Mouse (Mus musculus) hindbrain, embryonic 14.5 days (tissue): ENCODE data around the gene Gm37596. TPM values are rescaled to one million over a fixed set of nuclear protein-coding genes. Genes with fewer than 3 reads are reported as not detected.
"Not testable (repeated sequence)": the region's sequence is repeated elsewhere in the genome, so short reads cannot be mapped to it uniquely, and the experiment has no call there.

Experiments used
- ATAC-seq: fragments of 200-750 bp; cut with Nextera tagmentation; 2 replicates; pipeline ENCODE4 v1.8.0; 2017; ENCODE audit warnings: moderate number of reproducible peaks, mild to moderate bottlenecking, moderate TSS enrichment, moderate library complexity; ENCODE audit not compliant: low FRiP score
- DNase-seq: peaks from one replicate; pipeline ENCODE4 v3.0.0-alpha.2; 2015; ENCODE audit warnings: low spot score
- H3K27ac ChIP-seq: fragments of 300-500 bp; sonication (generic); 2 replicates; pipeline ENCODE4 v1.5.1; 2014; ENCODE audit warnings: mild to moderate bottlenecking, moderate library complexity
- H3K27me3 ChIP-seq: fragments of 300-500 bp; sonication (generic); 2 replicates; pipeline ENCODE4 v1.6.1; 2014; ENCODE audit warnings: mild to moderate bottlenecking, low read length, mixed read lengths; ENCODE audit not compliant: control insufficient read depth, insufficient read depth
- H3K36me3 ChIP-seq: fragments of 300-500 bp; sonication (generic); replicated peaks from 2 replicates; pipeline ENCODE4 v1.6.1; 2014; ENCODE audit not compliant: control insufficient read depth, insufficient read depth
- H3K4me1 ChIP-seq: fragments of 300-500 bp; sonication (generic); replicated peaks from 2 replicates; pipeline ENCODE4 v1.6.1; 2014; ENCODE audit warnings: antibody characterized with exemption, low read length, mixed read lengths; ENCODE audit not compliant: control insufficient read depth, insufficient read depth
- H3K4me2 ChIP-seq: fragments of 300-500 bp; sonication (generic); replicated peaks from 2 replicates; pipeline ENCODE4 v1.6.1; 2014; ENCODE audit warnings: mild to moderate bottlenecking, moderate library complexity
- H3K4me3 ChIP-seq: fragments of 300-500 bp; sonication (generic); replicated peaks from 2 replicates; pipeline ENCODE4 v1.5.1; 2014; ENCODE audit warnings: mild to moderate bottlenecking, low read length
- H3K9ac ChIP-seq: fragments of 300-500 bp; sonication (generic); 2 replicates; pipeline ENCODE4 v1.6.1; 2014
- H3K9me3 ChIP-seq: fragments of 300-500 bp; sonication (generic); 2 replicates; pipeline ENCODE4 v1.6.1; 2016; ENCODE audit warnings: low read length; ENCODE audit not compliant: control insufficient read depth
- WGBS: fragments of 180-500 bp; shearing (Covaris S2); extraction: QIAGEN DNeasy Blood & Tissue Kit; methylation state at CpG from one replicate; pipeline ENCODE4 v1.1.7; 2014; 5-methylcytosine and 5-hydroxymethylcytosine counted together
- polyA plus RNA-seq: library from polyadenylated mRNA; unstranded; fragments of >200 nt; fragmentation: Nextera tagmentation; extraction: Ambion mirVana; gene quantifications from 2 replicates; pipeline ENCODE4 v1.2.1, GENCODE M21; 2014

Gm37596 gene
- polyA plus RNA-seq = not detected in 2 replicates

DNA sequence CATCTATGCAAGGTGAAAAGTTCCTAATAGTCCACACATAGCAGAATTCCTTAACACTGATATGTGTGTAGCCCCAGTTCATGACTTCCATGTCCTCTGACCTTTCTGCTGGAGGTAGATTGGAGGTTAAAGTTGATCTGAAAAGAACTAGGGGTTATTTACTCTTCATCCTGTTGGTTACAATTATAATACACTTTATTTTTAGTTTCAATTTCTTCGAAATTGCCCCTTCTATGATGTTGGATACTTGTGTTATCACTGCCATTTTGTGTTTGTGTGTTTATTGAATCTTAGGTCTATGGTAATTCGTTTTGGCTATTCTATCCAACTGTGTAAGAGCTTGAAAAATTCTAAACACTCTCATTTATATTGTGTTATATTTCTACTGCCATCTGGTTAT is at the start of gene Gm37596:
Gm37596 (minus strand) TSS at position 101 of the 400 bp plus-strand sequence.
- not testable (repeated sequence) for H3K36me3 ChIP-seq, H3K27me3 ChIP-seq, DNase-seq, H3K4me3 ChIP-seq, H3K9me3 ChIP-seq, H3K9ac ChIP-seq, ATAC-seq, H3K27ac ChIP-seq, H3K4me2 ChIP-seq, H3K4me1 ChIP-seq
- 79% methylated on average over 1 of the region's 2 CpGs for WGBS

DNA sequence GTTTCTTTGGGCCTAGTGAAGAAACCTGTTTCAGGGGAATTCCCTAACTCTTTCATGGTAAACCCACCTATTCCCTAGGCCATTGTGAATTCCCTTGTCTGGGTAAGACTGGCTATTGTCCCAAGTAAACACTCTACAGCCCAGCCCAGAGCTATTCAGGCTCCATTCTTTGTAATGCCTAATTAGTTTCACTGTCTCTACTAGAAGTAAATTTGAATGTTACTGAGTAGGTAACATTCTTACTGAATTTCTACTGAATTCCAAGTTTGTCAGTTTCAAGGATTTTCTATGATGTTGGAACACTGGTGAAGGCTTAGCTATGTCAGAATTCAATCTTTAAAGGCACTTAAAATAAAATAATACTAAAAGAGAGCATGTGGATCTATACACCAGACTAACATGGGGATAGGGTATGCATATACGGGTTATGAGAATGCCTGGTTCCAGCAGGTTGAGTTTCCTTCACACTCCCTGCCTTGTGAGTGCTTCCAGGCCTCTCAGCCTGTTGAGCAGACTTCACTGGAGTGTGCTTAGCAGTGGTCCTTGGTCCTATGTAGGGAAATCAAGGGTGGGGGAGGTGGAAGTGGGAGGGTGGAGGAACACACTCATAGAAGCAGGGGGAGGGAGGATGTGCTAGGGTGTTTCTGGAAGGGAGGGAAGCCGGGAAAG is 16.2 kb upstream of the Gm37596 start:
- not testable (repeated sequence) for H3K27me3 ChIP-seq, H3K27ac ChIP-seq, H3K9me3 ChIP-seq, ATAC-seq, H3K4me2 ChIP-seq, H3K36me3 ChIP-seq, H3K4me3 ChIP-seq, H3K4me1 ChIP-seq, H3K9ac ChIP-seq, DNase-seq
- WGBS = 96% methylated on average over 2 of the region's 2 CpGs

- ATAC-seq, H3K4me2 ChIP-seq: not testable (repeated sequence)
These were observed 16.7 kb downstream of the Gm37596 start, which contains the start of gene Tdpoz1 for GRCm38 (mm10) chr3:93676210-93676609. Tdpoz1 (minus strand) TSS chr3:93676310.

DNA sequence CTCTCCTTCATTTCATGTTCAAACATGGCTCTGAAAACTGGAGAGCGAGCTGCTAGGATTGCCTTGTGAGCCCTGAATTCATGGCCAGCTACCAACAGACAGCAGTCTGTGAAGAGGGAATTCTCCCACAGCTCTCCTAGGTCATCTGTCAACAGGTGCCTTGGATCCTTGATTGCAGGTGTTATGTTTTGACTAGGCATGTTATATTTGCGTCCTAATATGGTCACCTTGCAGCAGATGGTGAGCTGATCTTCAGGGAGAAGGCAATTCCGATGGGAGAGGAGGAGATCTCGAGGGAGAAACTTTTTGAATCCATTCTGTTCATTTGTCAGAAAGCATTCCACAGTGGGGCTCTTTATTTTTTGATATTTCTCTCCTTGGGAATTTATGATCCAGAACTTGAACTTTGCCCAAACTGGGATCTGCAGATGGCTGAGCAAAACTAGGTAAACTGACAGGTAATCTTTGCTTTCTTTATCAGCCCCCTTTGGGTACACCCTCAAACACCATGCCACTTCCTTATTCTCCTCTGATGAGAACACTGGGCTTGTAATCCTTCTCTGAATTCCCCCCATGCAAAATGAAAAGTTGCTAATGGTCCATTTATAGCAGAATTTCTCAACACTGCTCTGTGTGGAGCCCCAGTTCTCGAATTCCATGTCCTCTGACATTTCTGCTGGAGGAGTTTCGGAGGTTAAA is 21.9 kb downstream of the Gm37596 start:
- not testable (repeated sequence) for H3K9me3 ChIP-seq, H3K36me3 ChIP-seq, H3K9ac ChIP-seq, H3K4me2 ChIP-seq, H3K27ac ChIP-seq, ATAC-seq, H3K4me1 ChIP-seq, DNase-seq, H3K27me3 ChIP-seq, H3K4me3 ChIP-seq
- WGBS = 89% methylated on average over 5 of the region's 6 CpGs

More at GRCm38 (mm10) chr3:93676210-93676609, 16.7 kb downstream of the Gm37596 start, which contains the start of gene Tdpoz1:
- not testable (repeated sequence) for H3K27me3 ChIP-seq, H3K27ac ChIP-seq, H3K9ac ChIP-seq, H3K9me3 ChIP-seq, H3K4me3 ChIP-seq, H3K4me1 ChIP-seq, DNase-seq, H3K36me3 ChIP-seq
- WGBS = 98% methylated on average over 2 of the region's 4 CpGs

DNA sequence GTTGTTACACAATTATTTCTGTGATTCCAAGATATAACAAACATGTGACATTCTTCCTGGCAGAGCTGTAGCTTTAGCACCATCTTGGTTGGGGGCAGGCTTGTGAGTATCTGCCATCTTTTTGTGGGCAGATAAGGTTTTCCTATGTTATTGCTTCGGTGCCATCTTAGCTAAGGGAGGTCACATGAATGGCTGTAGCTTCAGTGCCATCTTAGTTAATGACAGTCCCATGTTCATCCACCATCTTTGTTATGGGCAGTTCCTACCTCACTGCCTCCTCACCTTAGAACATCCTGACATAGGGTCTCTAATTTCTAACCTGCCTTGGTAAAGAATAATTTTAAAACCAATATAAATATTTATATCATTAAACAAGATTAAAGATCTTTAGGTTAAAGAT is 38.6 kb downstream of the Gm37596 start:
- no peak overlapping the region for H3K4me3 ChIP-seq
- no peaks in the 10 kb centered on the region for H3K4me1 ChIP-seq
- ATAC-seq (no peak), DNase-seq (no peak)
- no peaks in the 10 kb centered on the region for H3K9me3 ChIP-seq
- WGBS = 95% methylated on average over 1 of the region's 1 CpGs
- H3K36me3 ChIP-seq = no peaks in the 10 kb centered on the region
- H3K9ac ChIP-seq = no peak overlapping the region
- no peak overlapping the region for H3K27ac ChIP-seq
- no peak overlapping the region for H3K4me2 ChIP-seq
- H3K27me3 ChIP-seq = no peaks in the 10 kb centered on the region

DNA sequence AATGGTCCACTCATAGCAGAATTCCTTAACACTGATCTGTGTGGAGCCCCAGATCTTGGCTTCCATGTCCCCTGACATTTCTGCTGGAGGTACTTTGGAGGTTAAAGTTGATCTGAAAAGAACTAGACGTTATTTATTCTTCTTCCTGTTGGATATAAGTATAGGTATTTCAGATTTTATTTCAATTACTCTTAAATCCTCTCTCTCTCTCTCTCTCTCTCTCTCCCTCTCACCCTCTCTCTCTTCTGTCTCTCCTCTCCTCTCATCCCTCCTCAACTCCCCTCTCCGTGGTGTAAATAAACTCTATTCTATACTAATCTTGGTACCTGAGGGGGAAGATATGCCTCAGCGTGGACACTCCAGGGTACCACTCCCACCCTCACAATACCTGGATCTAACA is 40.3 kb downstream of the Gm37596 start, which contains the start of gene Tdpoz2:
Tdpoz2 (minus strand) TSS at position 101 of the 400 bp plus-strand sequence.
- Histone ChIP-seq H3K9me3 (no peaks in the 10 kb centered on the region), H3K4me2 (no peak within 1 kb of the TSS), H3K4me1 (no peaks in the 10 kb centered on the region), H3K4me3 (no peak within 1 kb of the TSS), H3K9ac (no peak within 1 kb of the TSS), H3K27ac (no peak within 1 kb of the TSS), H3K27me3 (no peaks in the 10 kb centered on the region), H3K36me3 (no peaks in the 10 kb centered on the region)
- 88% methylated on average over 3 of the region's 3 CpGs for whole genome bisulfite sequencing
- DNase-seq = no peak
- ATAC-seq = no peak

Other genes starting within 250 kb of the Gm37596 start
- not detected in 2 replicates for gene Tchhl1, start 224.3 kb downstream of the Gm37596 start, polyA plus RNA-seq
- 185 and 218 TPM in 2 replicates for gene S100a11, start 172.6 kb downstream of the Gm37596 start, polyA plus RNA-seq
- 172 and 201 TPM in 2 replicates for gene S100a10, start 138.0 kb downstream of the Gm37596 start, polyA plus RNA-seq
- gene Tdpoz2, start 40.4 kb downstream of the Gm37596 start, polyA plus RNA-seq = not detected in 2 replicates
- not detected in 2 replicates for gene Tdpoz1, start 16.8 kb downstream of the Gm37596 start, polyA plus RNA-seq
- not detected in 2 replicates for gene Gm5773, start 79.9 kb upstream of the Gm37596 start, polyA plus RNA-seq
- not detected in 2 replicates for gene Tdpoz4, start 103.3 kb upstream of the Gm37596 start, polyA plus RNA-seq
- gene Tdpoz3, start 132.9 kb upstream of the Gm37596 start, polyA plus RNA-seq = not detected in 2 replicates